8 mouse cellular contexts compared by ENCODE assay signal in genomic region chr5:34985867-34986266, GRCm38 (mm10). TPM values are rescaled to one million over a fixed set of nuclear protein-coding genes. Genes with fewer than 3 reads are reported as not detected.
A peak's percentile ranks its signal among the peaks of the same experiment; 100 is the strongest.
DNase-seq lines count a peak whose midpoint lies in the region; ATAC-seq lines count a peak whose summit lies in the region.
"Had no signal": no experiment of that assay in that cellular context is flagged by ENCODE, and none has a peak within 500 bp of the region (broad histone marks: within the 10 kb centered on the region; RNA-seq: fewer than 3 reads in every experiment).

No protein-coding gene starts in this region.

- peaks cover 86% of the 10 kb centered on the region for H3K36me3 ChIP-seq in embryonic facial prominence, embryonic 10.5 days (replicated peaks)

- peaks cover 34% of the 10 kb centered on the region for H3K4me1 ChIP-seq in embryonic facial prominence, embryonic 10.5 days

- intact Hi-C loops in heart, postnatal 36 days (cut with DNase I) = loop anchor here (1.0 to 2.0 kb wide), 3 partner anchors 39 to 71 kb away; no protein-coding TSS in a partner anchor

- H3K9me3 ChIP-seq in embryonic facial prominence, embryonic 10.5 days = no peaks in the 10 kb centered on the region

- no peak overlapping the region for H3K4me3 ChIP-seq in embryonic facial prominence, embryonic 10.5 days
- H3K4me3 ChIP-seq: megakaryocyte, embryonic 14.5 days had no signal

- 38% methylated on average over 2 of the region's 2 CpGs for WGBS in embryonic facial prominence, embryonic 10.5 days

- DNase-seq in MN1 (ENCODE audit: low spot score) = peak; percentile 60
- peak; percentile 88 for DNase-seq in adrenal gland, postnatal 25 days
- peak; percentile 73 for DNase-seq in embryonic facial prominence, embryonic 10.5 days (ENCODE audit: low spot score)
- DNase-seq in heart, postnatal 36 days = peak; percentile 85 to 90
- DNase-seq in left cerebral cortex, adult 11 months (ENCODE audit: low spot score) = peak; percentile 65
- peak; percentile 49 to 76 for DNase-seq in spleen, adult 18-20 months

- H3K27ac ChIP-seq in embryonic facial prominence, embryonic 10.5 days (replicated peaks) = no peak overlapping the region

- H3K27me3 ChIP-seq in embryonic facial prominence, embryonic 10.5 days (replicated peaks; ENCODE audit: low read depth, poor library complexity, severe bottlenecking) = no peaks in the 10 kb centered on the region
- H3K27me3 ChIP-seq: megakaryocyte, embryonic 14.5 days had no signal

- ATAC-seq in megakaryocyte, adult 5-6 weeks (ENCODE audit: poor library complexity, severe bottlenecking) = peak; percentile 49; the same call in 1 of the 2 replicates

RNA-seq across cellular contexts. Expression of gene Rgs12, which starts 36.6 kb away (rescaled TPM):
- total RNA-seq in adrenal gland, postnatal 25 days (2021) = 33.3 and 42.1 TPM in 2 replicates
- 52.7 and 54.5 TPM in 2 replicates for polyA plus RNA-seq in embryonic facial prominence, embryonic 10.5 days (2016; fragmentation: Nextera tagmentation; extraction: Ambion mirVana)
- 10 to 100 TPM; 15.6 to 16.2 TPM for total RNA-seq in heart, postnatal 36 days (2021)
- total RNA-seq in megakaryocyte, adult 5-6 weeks (2015) = 5.7 and 8.5 TPM in 2 replicates
- 6.2 and 7.1 TPM in 2 replicates for total RNA-seq in megakaryocyte, adult 5-6 weeks (2017)

RNA-seq across cellular contexts. Expression of gene Hgfac, which starts 55.4 kb away (rescaled TPM):
- total RNA-seq in adrenal gland, postnatal 25 days (2021) = 3.4 and 8.4 TPM in 2 replicates
- polyA plus RNA-seq in embryonic facial prominence, embryonic 10.5 days (2016; fragmentation: Nextera tagmentation; extraction: Ambion mirVana) = 0.08 and 0.82 TPM in 2 replicates
- under 1 TPM; 0.49 to 0.72 TPM for total RNA-seq in heart, postnatal 36 days (2021)
- not detected in 2 replicates for total RNA-seq in megakaryocyte, adult 5-6 weeks (2015)
- 0.44 TPM in 1 of 2 replicates, not detected in the other for total RNA-seq in megakaryocyte, adult 5-6 weeks (2017)
